11 mouse cellular contexts compared by ENCODE assay signal in genomic region chr19:32373865-32374655, GRCm38 (mm10). TPM values are rescaled to one million over a fixed set of nuclear protein-coding genes. Genes with fewer than 3 reads are reported as not detected.
A peak's percentile ranks its signal among the peaks of the same experiment; 100 is the strongest.
DNase-seq lines count a peak whose midpoint lies in the region; ATAC-seq lines count a peak whose summit lies in the region.
"Had no signal": no experiment of that assay in that cellular context is flagged by ENCODE, and none has a peak within 500 bp of the region (broad histone marks: within the 10 kb centered on the region; RNA-seq: fewer than 3 reads in every experiment).

No protein-coding gene starts in this region.

- H3K9ac ChIP-seq in kidney, embryonic 14.5 days (ENCODE audit: low read depth, low read length) = no peak overlapping the region
- H3K9ac ChIP-seq: limb, embryonic 13.5 days had no signal

- H3K4me1 ChIP-seq in kidney, embryonic 14.5 days (ENCODE audit: control insufficient read depth, insufficient read depth, low read length) = peaks cover 18% of the 10 kb centered on the region; the same call in 1 of the 2 replicates

- peak; percentile 41 for DNase-seq in kidney, adult 11 months
- DNase-seq in heart, adult 18-20 months = peak; percentile 59 to 79
- peak; percentile 53 for DNase-seq in heart, postnatal 4 days
- DNase-seq in lung, postnatal 10 days = peak; percentile 61
- DNase-seq in cerebellum, adult 18-20 months = no peak
- no peak for DNase-seq in ovary, adult 18-20 months (ENCODE audit: low spot score)
- no peak for DNase-seq in retina, embryonic 14.5 days (ENCODE audit: low spot score)
- DNase-seq: cerebellum, adult 2 months; thymus, postnatal 14 days had no signal

- ATAC-seq in kidney, embryonic 14.5 days (ENCODE audit: low FRiP score, low TSS enrichment) = no peak

- H3K4me3 ChIP-seq in kidney, embryonic 14.5 days (ENCODE audit: low read length) = no peak overlapping the region
- H3K4me3 ChIP-seq: limb, embryonic 13.5 days had no signal

- no peaks in the 10 kb centered on the region for H3K9me3 ChIP-seq in kidney, embryonic 14.5 days (ENCODE audit: control insufficient read depth, low read length)
- H3K9me3 ChIP-seq: limb, embryonic 13.5 days had no signal

- H3K4me2 ChIP-seq in kidney, embryonic 14.5 days (replicated peaks; ENCODE audit: low read depth, low read length) = no peak overlapping the region
- H3K4me2 ChIP-seq: limb, embryonic 13.5 days had no signal

- no peak overlapping the region for H3K27ac ChIP-seq in kidney, embryonic 14.5 days (ENCODE audit: low read depth, low read length)
- H3K27ac ChIP-seq: limb, embryonic 13.5 days had no signal

- H3K36me3 ChIP-seq in kidney, embryonic 14.5 days (ENCODE audit: control insufficient read depth, insufficient read depth, low read length) = no peaks in the 10 kb centered on the region

- H3K27me3 ChIP-seq in kidney, embryonic 14.5 days (ENCODE audit: control insufficient read depth, insufficient read depth, low read length) = no peaks in the 10 kb centered on the region
- H3K27me3 ChIP-seq: limb, embryonic 13.5 days had no signal

- 55% methylated on average over 16 of the region's 16 CpGs for WGBS in kidney, embryonic 14.5 days

RNA-seq across cellular contexts. Expression of gene Sgms1, which starts 15.5 kb away (rescaled TPM):
- 32.1 and 50.8 TPM in 2 replicates for polyA plus RNA-seq in kidney, embryonic 14.5 days (2014; fragmentation: Nextera tagmentation; extraction: Ambion mirVana)
- total RNA-seq in heart, adult 18-20 months (2021) = 10 to 100 TPM; 55.3 to 63.9 TPM
- 10 to 100 TPM; 50.5 to 57.4 TPM for total RNA-seq in heart, postnatal 4 days (2021)

Comparison
In these comparisons a context has a peak if more than half of its experiments do, and no peak if none do; other contexts are left out.
1. DNase-seq: peak in kidney, adult 11 months (single experiment), heart, adult 18-20 months (2 of 2), heart, postnatal 4 days (single experiment) and lung, postnatal 10 days (single experiment); none in cerebellum, adult 18-20 months (0 of 2), ovary, adult 18-20 months (single experiment) and retina, embryonic 14.5 days (single experiment).